Mouse (Mus musculus) testis, adult 2 months (tissue): ENCODE data around the gene Gm10518. TPM values are rescaled to one million over a fixed set of nuclear protein-coding genes. Genes with fewer than 3 reads are reported as not detected.

ENCODE experiments used
- H3K27ac ChIP-seq: fragments of 200-500 bp; 2 replicates; pipeline ENCODE4 v1.5.1; 2012; ENCODE audit warnings: low read depth, low read length; ENCODE audit not compliant: control insufficient read depth, insufficient read depth
- H3K27me3 ChIP-seq: fragments of 200-500 bp; 2 replicates; pipeline ENCODE4 v1.6.1; 2012; ENCODE audit warnings: mild to moderate bottlenecking, low read length, moderate library complexity; ENCODE audit not compliant: control insufficient read depth, insufficient read depth
- H3K36me3 ChIP-seq: fragments of 200-500 bp; 2 replicates; pipeline ENCODE4 v1.6.1; 2012; ENCODE audit warnings: mild to moderate bottlenecking, low read length; ENCODE audit not compliant: control insufficient read depth, insufficient read depth
- H3K4me1 ChIP-seq: fragments of 200-500 bp; 2 replicates; pipeline ENCODE4 v1.6.1; 2012; ENCODE audit warnings: low read length; ENCODE audit not compliant: control insufficient read depth, insufficient read depth
- H3K4me3 ChIP-seq: fragments of 200-500 bp; 2 replicates; pipeline ENCODE4 v1.5.1; 2012; ENCODE audit warnings: low read depth, mild to moderate bottlenecking, low read length, moderate library complexity, mixed read lengths; ENCODE audit not compliant: control insufficient read depth
- CTCF ChIP-seq: fragments of 200-500 bp; IDR thresholded peaks from 2 replicates; pipeline ENCODE4 v1.5.1; 2012; ENCODE audit warnings: low read depth, mild to moderate bottlenecking, inconsistent platforms, low read length, moderate library complexity; ENCODE audit not compliant: control insufficient read depth, insufficient read depth, insufficient replicate concordance
- POLR2A ChIP-seq: fragments of 200-500 bp; IDR thresholded peaks from 2 replicates; pipeline ENCODE4 v1.6.1; 2012; ENCODE audit warnings: low read depth, mild to moderate bottlenecking, inconsistent platforms, low read length, moderate library complexity; ENCODE audit not compliant: control insufficient read depth
- polyA plus RNA-seq: library from polyadenylated mRNA; depleted of rRNA; stranded (reverse); fragments of >200 nt; gene quantifications from 2 replicates; pipeline ENCODE4 v1.2.3, GENCODE M21; 2012

Gene Gm10518
- polyA plus RNA-seq, 1 experiment = 6.2 TPM

DNA sequence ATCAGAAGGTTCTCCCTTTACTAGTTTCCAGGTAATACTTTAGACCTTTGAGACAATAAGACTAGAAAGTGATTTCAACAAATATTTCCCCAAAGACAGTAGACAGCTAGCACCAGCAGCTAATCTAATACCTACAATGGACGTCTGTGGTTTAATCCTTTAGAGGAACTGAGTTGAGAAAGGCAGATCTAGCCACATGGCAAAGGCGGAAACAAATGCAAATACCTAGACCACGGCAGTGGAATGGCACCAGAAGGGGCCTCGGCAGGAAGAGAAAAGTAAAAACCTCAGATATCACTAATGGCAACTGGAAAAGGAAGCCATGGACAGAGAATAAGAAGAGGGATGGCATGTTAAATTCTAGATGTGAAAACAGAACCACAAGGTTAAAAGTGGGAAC lies 15.9 kb upstream of the Gm10518 start:
- Histone ChIP-seq H3K27me3 (no peaks in the 10 kb centered on the region), H3K36me3 (peaks cover 5% of the 10 kb centered on the region), H3K4me3 (no peak overlapping the region), H3K4me1 (no peaks in the 10 kb centered on the region), H3K27ac (no peak overlapping the region)
- TF ChIP-seq CTCF (no peak), POLR2A (no peak)

DNA sequence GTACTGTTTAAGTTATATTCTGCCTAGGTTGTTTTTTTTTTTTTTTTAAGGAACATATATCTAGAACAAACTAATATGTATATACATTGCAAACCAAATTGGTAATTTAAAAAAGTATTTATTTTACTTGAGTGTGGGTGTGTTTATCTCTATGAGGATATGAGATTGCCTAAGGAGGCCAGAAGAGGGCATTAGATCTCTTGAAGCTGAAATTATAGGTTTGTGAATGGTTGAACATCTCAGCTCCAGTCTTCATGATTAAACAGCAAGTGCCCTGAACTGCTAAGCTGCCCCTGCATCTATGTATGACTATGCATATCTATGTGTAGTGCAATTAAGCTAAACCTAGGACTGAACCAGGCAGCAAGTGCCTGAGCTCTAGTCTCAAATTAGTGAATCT lies 4.4 kb upstream of the Gm10518 start:
- Histone ChIP-seq H3K4me3 (no peak overlapping the region), H3K36me3 (peaks cover 2% of the 10 kb centered on the region; the same call in 1 of the 2 replicates), H3K27ac (no peak overlapping the region), H3K4me1 (peaks cover 8% of the 10 kb centered on the region; the same call in 1 of the 2 replicates), H3K27me3 (no peaks in the 10 kb centered on the region)
- no peak for TF ChIP-seq CTCF
- TF ChIP-seq POLR2A = no peak

DNA sequence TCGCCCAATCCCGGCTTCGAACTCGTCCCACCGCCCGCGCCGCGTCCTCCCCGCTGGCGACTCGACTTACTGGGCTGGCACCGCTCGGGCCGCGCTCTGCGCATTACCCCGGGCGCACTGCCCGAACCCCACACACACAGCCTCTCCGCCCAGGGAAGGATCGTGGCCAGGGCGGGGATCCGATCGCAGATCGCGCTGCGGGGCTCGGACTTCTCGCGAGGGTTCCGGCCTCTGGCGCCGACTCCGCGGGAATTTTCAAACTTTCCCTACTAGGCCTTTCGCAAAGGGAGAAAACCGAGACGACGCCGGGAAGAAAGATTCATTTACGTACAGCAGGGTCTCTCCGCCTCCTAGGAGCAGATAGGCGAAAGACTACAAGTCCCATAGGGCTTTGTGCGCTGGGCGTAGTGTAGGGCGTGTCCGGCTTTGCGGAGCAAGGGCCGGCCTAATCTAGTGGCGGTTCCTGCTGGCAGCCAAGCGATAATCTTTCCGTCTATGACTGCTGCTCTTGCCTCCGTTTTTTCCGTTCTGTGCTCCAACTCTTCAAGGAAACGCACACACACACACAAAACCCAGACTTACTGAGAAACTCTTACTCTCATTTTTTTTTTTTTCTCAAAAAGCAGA lies 450 bp downstream of the Gm10518 start, which contains the start of gene Ahctf1:
Ahctf1 (minus strand) TSS at position 168 of the 627 bp plus-strand sequence.
- H3K4me1 ChIP-seq = peaks cover 9% of the 10 kb centered on the region; the same call in 1 of the 2 replicates
- peaks cover 2% of the 10 kb centered on the region; the same call in 1 of the 2 replicates for H3K36me3 ChIP-seq
- H3K27me3 ChIP-seq = no peaks in the 10 kb centered on the region
- peak; percentile 98 for TF ChIP-seq POLR2A
- TF ChIP-seq CTCF = no peak; the same call in 1 of the 2 replicates
- H3K4me3 ChIP-seq = peak within 1 kb of the TSS; percentile 96
- peak within 1 kb of the TSS; percentile 98 for H3K27ac ChIP-seq

DNA sequence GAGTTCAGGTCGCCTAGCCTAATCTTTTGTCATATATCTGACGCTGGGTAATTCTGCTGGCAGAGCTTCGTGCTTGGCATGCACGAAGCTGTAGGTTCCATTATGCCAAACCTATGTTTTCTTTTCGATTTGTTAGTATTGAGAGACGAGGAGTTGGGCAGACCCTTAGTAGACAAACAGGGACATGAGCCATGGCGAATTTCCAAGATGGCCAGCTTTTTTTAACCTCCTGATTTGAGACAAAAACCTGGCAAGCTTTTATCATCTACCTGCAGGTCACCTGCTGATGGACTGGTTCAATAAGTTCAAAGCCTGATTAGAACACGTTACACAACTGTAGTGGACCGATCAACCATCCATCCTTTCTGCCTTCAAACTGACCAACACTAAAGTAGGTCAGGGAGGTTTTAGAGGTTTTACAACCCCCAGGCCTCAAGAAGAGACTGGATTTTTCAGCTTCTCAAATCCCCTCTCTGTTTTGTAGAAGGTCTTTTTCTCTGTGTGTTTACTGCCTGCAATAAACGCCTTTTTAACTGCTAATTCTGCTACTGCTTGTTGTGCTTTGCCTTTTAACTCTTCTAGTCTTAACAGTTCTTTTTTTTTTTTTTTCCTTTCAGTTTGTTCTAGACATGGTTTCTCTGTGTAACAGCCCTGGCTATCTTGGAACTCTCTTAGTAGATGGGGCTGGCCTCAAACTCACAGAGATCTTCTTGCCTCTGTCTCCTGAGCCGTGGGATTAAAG lies 1.1 kb downstream of the Gm10518 start:
- peak overlapping the region; percentile 98 for H3K27ac ChIP-seq
- peaks cover 2% of the 10 kb centered on the region; the same call in 1 of the 2 replicates for H3K36me3 ChIP-seq
- peaks cover 9% of the 10 kb centered on the region; the same call in 1 of the 2 replicates for H3K4me1 ChIP-seq
- peak overlapping the region; percentile 96 for H3K4me3 ChIP-seq
- no peaks in the 10 kb centered on the region for H3K27me3 ChIP-seq
- no peak for TF ChIP-seq POLR2A
- TF ChIP-seq CTCF = no peak

DNA sequence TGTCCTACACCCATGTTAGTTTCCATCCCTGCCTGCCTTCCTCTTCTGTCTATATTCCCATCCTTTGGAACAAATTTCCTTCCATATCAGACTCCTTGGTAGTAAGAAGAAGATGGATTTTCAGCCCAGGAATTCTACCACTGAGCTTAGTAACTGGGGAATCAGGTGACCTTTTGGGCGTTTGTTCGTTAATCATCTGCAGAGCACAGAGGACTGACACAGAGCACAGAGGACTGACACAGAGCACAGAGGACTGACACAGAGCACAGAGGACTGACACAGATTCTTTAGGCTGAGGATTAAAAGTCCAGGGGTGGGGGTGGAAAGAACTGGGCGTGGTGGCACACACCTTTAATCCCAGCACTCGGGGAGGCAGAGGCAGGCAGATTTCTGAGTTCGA lies 2.6 kb downstream of the Gm10518 start:
- TF ChIP-seq POLR2A (no peak), CTCF (no peak)
- Histone ChIP-seq H3K27me3 (no peaks in the 10 kb centered on the region), H3K4me1 (peaks cover 9% of the 10 kb centered on the region; the same call in 1 of the 2 replicates), H3K27ac (no peak overlapping the region), H3K4me3 (no peak overlapping the region), H3K36me3 (peaks cover 2% of the 10 kb centered on the region; the same call in 1 of the 2 replicates)

DNA sequence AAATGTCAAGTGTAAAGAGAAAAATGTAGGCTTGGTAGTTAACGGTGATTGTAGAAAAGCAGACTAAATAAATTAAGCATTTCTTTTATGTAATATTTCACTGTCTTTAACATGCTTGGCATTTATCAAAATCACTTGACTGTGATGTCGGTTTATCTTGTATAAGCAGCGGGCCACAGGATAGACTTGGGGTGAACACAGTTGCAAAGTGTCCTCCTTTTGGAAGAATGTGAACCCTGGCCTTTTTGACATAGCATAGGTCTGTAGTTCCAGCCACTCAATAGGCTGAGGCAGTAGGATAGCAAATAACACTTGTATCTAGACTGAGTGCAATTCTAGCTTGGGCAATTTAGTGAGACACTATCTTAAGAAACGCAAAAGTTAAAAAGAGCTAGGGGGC lies 4.3 kb downstream of the Gm10518 start:
- TF ChIP-seq POLR2A (no peak), CTCF (no peak)
- H3K27me3 ChIP-seq = no peaks in the 10 kb centered on the region
- H3K27ac ChIP-seq = peak overlapping the region; percentile 21; the same call in 1 of the 2 replicates
- no peak overlapping the region for H3K4me3 ChIP-seq
- H3K36me3 ChIP-seq = no peaks in the 10 kb centered on the region; the same call in 1 of the 2 replicates
- peaks cover 4% of the 10 kb centered on the region for H3K4me1 ChIP-seq

GRCm38 (mm10) chr1:179808300-179808699 lies 5.1 kb downstream of the Gm10518 start:
- H3K4me1 ChIP-seq = peaks cover 4% of the 10 kb centered on the region

More at GRCm38 (mm10) chr1:179808300-179808699, 5.1 kb downstream of the Gm10518 start:
- TF ChIP-seq POLR2A (no peak), CTCF (no peak)
- no peaks in the 10 kb centered on the region for H3K27me3 ChIP-seq
- H3K27ac ChIP-seq = no peak overlapping the region
- no peaks in the 10 kb centered on the region for H3K36me3 ChIP-seq
- H3K4me3 ChIP-seq = no peak overlapping the region
